Mouse (Mus musculus) NIH3T3 (cell line): ENCODE measurements around the gene Larp6.

Experiments used
- DNase-seq: peaks from one replicate; pipeline ENCODE4 v3.0.0-alpha.2; 2012; ENCODE audit warnings: low read depth

Larp6 gene

DNA sequence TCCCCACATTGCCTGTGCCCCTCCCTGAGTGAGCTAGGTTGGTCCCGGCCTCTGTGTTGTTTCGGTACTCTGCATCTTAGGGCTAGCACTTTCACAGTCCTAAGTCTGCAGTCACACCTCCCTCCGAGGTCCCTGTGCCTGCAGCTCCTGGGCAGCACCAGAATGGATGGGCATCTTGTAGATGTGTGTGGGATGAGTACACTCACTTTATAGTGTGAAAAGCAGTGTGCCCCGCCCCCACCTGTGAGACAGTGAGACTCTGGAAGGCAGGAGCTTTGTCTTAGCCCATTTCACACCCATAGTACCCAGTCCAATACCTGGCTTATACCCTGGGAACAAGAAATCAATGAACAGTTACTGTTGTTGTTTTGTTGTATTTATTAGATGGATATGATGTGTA is 2.5 kb downstream of the Larp6 start:
- DNase-seq: no peak

DNA sequence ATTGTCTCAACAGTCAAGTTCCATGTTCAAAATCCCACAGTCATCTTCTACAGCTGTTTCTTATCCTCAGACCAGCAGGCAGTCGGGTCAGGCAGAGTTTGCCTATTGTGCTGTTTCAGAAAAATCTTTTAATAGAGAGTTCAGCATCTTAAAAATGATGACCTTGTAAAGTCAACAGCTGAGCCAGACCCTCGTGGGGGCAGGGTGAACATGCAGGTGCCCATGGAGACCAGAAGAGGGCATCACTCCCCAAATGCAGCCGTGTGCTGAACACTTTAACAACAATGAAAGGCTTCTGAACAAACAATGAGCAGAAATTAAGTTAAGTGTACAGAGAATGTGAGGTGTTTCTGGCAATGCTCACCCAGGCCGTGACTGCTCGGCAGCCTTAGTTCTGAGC is 3.0 kb downstream of the Larp6 start:
- no peak for DNase-seq

DNA sequence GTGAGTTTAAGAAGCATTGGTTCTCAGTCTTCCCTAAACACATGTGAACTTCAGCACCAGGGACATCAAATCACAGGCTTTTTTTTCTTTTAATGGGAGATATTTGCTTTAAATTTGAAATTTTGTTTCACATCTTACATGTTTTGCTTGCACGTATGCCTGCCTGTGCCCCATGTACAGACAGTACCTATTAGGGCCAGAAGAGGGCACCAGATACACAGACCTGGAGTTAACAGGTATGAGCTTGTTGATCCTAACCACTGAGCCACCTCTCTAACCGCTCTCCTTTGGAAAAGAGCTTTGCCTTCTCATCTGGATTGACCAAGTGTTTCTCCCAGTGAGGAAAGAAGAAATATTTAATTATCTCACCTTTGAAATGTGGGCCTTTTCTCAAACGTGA is 5.5 kb downstream of the Larp6 start:
- peak; percentile 78 for DNase-seq

DNA sequence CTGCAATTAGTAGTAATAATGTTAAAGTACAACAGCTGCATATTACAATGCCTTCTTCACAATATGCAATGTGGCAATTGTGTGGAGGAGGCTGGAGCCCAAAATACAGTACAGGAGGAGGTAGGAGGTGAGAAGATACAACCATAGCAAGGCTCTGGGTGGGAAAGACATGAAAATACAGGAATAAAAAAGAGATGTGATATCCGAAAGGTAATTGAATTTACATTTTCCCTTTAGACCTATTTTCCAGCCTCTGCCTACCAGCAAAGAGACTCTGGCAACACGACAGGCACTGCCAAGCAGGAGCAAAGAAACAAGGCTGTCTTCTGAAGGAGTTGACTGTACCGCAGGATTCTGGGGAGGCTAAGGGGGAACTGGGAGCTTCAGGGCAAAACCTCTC is 6.9 kb downstream of the Larp6 start:
- no peak for DNase-seq

DNA sequence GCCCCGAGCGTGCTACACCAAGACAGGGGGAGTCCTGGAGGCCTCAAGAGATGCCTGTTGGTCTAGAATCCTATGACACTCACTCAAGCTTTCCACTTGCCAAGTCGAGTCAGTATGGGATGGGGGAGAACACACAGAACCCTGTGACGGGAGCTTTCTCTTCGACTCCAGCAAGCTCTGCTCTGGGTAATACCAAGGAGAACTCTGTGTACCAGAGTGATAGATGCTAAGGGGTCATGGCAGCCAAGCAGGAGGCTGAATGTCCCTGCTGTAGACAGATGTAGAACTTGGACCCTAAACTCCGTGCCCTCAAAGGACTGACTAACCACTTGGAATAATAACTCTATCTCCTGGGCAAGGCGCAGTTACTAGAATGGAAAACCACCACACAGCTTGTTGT is 12.2 kb downstream of the Larp6 start:
- no peak for DNase-seq

DNA sequence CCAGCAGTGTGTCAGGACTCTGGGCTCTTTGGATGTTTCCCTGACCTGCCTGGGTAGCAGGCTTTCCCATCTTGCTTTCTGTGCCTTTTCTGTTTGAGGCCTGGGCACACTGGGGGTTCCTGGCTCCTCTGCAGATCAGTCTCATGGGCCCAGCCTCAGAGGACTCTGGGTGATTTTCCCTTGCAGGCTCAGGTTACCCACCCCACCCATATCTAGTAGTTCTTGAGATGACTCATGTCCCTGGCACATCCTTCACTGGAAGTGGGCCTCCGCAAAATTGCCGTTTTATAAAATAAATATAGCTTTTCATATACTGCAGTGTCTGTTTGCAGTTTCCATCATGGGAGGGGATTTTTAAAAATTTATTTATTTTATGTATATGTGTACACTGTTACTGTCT is 21.5 kb downstream of the Larp6 start:
- DNase-seq: peak; percentile 77

DNA sequence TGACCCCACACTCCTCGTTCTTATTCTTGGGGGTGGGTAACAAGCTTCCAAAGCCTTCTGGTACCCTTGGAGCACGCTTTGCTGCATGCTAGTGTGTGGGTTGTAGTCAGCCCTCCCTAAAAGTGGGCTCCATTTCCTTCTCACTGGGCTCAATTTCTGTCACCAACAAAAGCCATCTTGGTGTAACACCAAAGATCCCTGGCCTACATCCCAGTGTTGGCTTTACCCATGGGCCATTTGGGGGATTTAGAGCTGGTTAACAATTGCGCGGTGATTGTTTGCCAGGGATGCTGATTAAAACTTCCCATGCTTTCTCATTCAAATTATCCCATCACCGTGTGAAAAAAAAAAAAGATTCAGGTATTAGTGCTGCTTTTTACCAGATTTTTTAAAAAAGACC is 26.3 kb downstream of the Larp6 start:
- no peak for DNase-seq

DNA sequence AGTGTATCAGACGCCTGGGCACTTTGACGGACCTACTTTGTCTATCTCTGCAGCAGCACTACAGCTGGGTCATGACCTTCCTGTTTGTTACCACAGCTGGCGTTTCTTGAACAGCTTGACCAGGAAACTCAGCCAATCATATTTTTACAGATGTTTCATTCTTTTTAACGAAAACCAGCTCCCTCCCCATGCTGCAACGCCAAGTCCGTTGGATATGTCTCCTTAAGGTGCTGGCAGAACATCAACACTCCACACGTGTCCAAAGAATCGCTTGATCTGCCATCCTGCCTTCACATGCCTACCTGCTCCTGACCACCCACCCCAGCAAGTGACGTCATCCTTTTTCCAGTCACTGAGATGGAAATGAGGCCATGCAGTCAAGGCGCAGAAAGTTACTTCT is 28.6 kb downstream of the Larp6 start:
- DNase-seq: peak; percentile 16

DNA sequence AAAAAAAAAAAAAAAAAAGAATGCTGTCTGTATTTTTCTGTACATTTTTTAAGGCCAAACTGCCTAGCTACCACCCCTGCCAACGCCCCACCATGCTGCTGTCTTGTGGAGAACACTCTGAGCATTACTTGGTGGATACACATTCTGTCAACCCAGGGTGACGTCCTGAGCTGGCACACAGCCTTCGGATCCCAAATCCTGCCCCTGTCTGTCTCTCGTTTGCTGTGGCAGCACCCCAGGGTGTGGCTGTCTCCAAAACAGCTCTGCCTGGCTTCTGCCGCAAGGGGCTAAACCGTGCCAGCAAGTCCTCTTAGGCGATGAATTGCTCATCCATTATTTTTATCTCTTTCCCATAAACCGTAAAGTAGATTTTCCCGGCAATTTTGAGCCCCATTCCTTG is 29.7 kb downstream of the Larp6 start:
- DNase-seq: peak; percentile 8

DNA sequence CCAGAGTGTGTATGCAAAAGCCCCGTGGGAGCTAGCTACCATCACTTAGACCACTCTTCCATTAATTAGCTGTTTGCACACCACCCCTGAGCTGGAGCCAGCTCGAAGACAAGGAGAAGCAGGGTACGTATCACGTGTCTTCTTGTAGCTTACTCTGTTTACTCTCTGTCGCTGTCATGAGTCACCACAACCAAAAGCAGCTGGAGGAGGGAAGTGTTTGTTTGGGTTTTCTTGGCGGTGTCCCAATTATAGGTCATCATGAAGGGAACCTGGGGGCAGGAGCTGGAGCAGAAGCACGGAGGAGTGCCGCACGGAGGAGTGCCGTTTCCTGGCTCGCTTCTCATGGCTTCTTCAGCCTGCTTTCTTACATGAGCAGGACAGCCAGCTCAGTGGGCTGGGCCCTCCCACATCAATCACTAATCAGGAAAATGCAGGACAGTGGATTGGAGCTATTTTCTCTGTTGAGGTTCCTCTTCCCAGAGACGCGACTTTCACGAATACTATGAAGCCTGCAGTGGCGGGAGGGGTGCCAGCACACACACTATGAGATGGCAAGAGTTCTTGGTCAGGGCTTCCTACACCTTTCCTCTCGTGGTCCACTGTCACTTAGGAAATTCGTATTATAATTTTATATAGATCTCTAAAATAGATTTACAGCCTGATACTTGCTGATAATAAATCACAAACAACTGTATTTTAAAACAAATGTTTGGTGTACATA is 30.6 kb downstream of the Larp6 start:
- DNase-seq: peak; percentile 72

DNA sequence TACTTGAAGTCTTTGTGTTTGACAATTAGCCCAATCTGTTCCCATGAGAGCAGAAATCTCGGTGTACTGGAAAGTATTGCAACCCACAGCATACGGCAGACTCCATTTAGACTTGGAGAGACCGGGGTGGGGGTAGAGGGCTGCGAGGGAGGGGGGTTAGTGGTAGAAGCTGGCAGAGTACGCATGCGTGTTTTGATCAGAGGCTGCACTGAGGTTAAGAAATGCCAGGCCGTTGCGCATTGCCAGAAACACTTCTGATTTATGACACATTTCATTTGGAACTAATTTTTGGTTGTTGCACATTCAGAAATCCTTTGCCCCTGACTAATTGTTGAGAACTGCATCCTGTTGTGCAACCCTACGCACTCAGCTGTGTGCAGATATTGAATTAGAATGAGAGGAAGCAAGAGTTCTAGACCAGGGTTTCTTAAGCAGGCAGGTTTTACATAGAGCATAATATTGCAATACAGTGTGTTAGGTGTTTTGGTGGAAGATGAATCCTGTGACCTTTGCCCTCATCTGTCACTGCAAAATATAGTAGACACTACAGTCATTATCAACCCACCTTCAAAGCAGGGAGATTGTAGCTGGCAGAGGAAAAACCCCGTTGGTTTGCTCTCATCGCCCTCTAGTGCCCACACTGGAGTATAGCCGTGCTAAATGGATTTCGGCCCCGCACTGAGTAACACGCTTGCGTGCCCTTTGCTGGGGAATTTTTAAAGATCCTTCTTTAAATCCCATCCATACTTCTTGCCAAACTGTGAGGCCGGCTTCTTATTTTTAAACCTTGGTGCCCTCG is 31.6 kb downstream of the Larp6 start:
- peak; percentile 81 for DNase-seq

DNA sequence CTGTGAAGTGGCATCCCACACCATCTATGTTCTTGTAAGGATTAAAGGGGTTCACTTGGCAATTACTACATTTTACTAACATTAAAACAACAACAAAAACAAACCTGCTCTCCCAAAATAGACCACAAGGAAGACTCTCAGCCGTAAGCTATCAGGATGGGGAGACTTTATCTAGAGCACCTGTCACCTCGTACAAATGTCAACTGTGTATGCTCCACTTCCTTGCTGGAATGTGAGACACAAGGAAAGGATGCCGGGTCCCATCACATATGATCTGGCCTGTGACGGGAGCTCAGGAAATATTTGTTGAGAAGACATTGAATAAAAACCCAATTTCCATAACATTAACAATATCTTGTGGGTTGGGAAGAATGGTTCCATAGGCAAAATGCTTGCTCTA is 32.2 kb downstream of the Larp6 start:
- no peak for DNase-seq

DNA sequence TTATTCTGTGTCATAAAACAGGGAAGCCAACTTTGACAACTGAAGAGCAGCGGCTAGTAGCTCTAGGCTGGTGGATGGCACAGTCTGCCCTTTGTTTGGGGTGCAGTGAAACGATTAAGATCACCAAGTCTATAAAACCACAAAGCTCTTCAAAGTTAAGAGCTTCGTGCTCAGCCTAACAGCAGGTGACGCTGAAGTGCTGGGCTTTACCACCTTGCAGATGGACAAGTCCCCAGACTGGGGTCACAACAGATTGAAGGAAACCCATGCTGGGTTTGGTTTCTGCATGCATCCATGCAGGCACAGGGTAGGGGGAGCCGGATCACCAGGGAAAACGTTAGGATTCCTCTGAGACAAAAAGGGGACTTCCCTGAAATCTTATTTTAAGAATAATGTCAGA is 33.8 kb downstream of the Larp6 start:
- DNase-seq: no peak

DNA sequence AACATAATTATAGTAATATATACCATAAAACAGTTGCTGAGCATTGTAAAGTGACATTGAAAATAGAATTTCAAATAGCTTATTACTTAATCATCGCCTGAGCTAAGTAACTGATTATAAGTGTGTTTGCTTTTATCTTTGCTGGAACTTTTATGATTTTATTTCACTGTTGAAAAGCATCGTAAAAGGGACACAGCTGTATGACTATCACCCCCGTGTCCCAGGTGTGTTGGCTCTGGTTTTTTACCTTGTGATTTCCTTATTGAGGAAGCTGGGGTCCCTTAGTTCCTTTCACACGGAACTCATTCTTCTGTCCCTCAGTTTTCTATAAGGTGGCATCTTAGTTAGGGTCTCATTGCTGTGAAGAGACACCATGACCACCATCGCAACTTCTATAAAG is 34.9 kb downstream of the Larp6 start:
- no peak for DNase-seq

DNA sequence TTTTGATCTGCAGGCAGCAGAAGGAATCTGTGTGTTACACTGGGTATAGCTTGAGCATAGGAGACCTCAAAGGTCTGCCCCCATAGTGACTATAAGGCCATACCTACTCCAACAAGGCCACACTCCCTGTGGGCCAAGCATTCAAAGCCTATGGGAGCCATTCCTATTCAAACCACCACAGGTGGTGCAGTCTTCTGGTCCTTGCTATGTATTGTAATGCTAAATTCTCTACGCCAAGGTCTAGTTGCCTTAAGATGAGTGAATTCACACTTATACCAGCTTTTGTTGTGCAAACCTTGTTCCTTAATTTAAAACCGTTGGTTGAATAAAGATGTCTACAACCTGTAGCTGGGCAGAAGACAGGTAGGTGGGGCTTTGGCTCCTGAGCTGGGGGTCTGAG is 35.4 kb downstream of the Larp6 start:
- DNase-seq: no peak

DNA sequence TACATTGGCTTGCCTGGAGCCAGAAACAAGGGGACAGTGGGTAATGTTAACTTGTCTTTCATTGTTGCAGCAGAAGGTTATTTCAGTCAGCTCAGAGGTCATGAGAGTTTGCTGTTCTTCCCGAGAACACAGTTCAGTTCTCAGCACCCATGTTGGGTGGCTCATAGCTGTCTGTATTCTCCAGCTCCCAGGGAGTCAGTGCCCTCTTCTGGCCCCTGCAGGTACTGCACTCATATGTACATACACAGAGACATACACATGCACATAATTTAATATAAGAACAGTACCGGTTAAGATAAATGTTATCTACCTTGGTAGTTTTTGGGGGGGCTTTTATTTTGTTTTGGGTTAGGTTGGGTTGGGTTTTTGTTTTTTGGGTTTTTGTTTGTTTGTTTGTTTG is 36.3 kb downstream of the Larp6 start:
- DNase-seq: peak; percentile 18

DNA sequence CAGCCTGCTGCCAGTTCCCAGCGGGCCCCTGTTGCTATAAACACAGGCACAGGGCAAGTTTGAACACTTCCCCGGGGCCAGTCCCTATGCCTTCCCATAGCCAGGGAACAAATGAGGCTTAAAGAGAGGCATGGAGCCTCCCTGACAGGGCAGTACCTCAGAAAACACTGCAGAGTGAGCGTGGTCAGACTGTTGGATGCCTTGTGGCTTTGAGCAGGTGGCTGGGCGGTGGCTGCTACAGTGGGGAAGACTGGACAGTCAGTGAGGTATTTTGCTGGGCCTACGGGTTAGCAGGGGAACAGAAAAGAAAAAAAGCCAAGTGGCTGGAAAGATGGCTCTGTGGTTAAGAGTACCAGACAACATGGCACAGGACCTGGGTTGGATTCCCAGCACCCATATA is 38.3 kb downstream of the Larp6 start:
- DNase-seq: no peak

DNA sequence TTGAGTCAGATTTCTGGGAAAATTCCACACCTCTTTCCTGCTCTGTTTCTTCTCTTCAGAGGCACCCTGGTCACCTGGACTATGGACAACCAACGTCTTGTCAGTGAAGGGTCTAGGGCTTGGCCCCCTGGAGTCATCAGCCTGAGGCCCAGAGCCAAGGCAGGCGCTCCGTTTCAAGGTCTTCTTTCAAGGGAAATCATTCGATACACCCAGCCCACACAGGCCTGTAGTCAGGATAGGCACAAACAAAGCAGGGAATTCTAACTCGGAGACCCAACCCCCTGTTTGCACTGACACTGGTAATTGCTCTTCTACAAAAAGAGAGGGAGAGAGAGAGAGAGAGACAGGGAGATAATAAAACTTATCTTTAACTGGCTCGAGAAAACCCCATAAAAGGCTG is 39.2 kb downstream of the Larp6 start:
- DNase-seq: no peak

DNA sequence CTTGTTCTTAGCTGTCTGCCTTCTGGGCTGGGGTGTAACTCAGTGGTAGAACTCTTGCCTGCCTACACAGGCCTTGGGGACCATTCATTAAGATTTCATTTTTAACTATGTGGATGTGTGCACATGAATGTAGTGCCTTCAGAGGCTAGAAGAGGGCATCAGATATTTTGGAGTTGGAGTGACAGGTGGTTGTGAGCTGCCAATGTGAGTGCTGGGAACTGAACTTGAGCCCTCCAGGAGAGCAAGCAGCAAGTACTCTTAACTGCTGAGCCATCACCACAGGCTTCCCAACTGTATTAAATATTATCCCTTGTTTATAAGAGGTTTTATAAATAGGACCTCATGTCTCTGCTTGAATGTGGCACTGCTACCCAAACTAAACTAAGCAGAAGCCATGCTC is 39.8 kb downstream of the Larp6 start:
- no peak for DNase-seq

DNA sequence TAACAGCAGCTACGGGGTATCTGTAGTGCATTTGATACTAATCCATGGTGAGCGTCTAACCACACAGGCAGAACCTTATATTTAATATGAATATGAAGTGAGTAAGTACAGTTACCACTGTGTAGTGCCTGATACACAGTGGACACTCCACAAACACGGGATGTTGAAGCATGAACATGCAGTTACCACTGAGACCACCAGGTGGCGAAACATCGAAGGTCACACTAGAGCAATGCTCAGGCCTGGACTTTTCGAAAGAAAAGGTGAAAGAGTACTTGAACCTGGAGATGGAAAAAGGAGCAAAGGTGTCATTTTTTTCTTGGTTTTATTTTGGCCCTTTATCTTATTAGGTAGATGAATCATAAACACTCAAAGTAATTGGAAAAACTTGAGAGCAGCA is 43.5 kb downstream of the Larp6 start:
- peak; percentile 76 for DNase-seq

DNA sequence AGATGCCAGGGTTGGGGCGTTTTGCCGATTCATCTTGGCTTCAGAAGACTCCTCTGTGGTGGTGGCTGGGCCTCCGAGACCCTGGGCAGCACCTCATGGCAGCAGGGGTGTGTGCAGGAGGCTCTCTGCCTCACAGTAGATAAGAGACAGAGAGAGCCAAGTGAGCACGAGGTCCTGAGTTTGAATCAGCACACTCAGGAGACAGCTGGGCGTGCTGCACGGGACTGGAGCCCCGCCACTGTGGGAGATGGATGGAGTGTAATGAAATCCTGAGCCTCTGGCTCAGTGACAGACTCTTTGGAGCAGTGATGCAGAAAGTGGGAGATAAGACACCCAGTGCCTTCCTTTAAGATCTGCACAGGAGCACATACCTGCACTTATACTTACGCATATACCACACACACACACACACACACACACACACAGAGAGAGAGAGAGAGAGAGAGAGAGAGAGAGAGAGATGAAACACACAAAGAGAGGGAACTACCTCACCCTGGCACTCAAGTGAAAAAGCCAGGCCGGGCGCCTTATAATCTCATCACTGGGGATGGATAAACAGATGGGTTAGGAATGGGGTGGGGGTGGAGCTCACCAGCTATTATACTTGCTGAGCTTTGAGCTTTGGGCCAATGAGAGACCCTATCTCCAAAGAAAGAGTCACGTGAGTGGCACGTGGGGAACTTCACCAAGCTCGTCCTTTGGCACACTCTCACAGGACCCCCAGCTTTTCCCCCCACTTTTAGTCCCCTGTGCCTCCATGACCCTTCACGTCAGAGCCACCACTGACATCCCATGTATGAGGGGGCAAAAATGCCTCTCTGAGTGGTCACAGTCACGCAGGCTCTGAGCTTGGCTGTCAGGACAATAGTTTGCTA is 44.3 kb downstream of the Larp6 start:
- DNase-seq: peak; percentile 11

DNA sequence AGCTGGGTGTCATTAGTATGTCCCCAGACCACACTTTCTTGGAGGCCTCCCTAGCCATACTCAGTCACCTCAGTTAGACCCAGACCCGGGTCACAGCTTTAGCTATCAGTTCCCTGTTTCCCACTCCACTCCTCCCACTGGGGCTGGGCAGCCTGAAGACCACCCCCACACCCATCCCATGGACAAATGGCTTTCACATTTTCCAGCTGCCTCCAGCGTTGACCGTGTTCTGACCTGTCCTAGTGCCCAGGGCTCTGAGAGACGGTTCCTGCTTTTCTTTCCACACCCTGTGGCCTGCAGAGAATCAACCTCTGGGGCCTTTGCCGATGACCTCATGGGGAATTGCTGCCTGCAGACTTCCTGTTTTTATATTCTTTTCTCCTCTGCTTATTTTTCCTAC is 45.0 kb downstream of the Larp6 start:
- DNase-seq: no peak
